Mouse (Mus musculus) cerebellum, postnatal 36 days (tissue): ENCODE data around the gene Fgfr2.
A peak's percentile ranks its signal among the peaks of the same experiment; 100 is the strongest.

Experiments
- DNase-seq, 2 experiments: peaks; one replicate each; pipeline ENCODE4 v3.0.0; 2021 to 2022; ENCODE audit warnings: mixed read lengths in 2 of 2

Fgfr2 gene

GRCm38 (mm10) chr7:130796786-130797185, 2326.4 kb downstream of the Fgfr2 start:
- DNase-seq = no peak

- DNase-seq = no peak
These were observed 2329.5 kb downstream of the Fgfr2 start for GRCm38 (mm10) chr7:130793671-130794070.

- DNase-seq = no peak
These were observed 2333.7 kb downstream of the Fgfr2 start for GRCm38 (mm10) chr7:130789456-130789855.

GRCm38 (mm10) chr7:130788950-130789349, 2334.2 kb downstream of the Fgfr2 start:
- no peak for DNase-seq

- DNase-seq = no peak
These were observed 2335.6 kb downstream of the Fgfr2 start for GRCm38 (mm10) chr7:130787537-130787936.

- no peak for DNase-seq
These were observed 2336.4 kb downstream of the Fgfr2 start for GRCm38 (mm10) chr7:130786708-130787107.

- no peak for DNase-seq
These were observed 2337.1 kb downstream of the Fgfr2 start for GRCm38 (mm10) chr7:130785923-130786575.

GRCm38 (mm10) chr7:130782501-130783050, 2340.6 kb downstream of the Fgfr2 start:
- no peak for DNase-seq

GRCm38 (mm10) chr7:130780866-130781419, 2342.2 kb downstream of the Fgfr2 start:
- DNase-seq = no peak

- DNase-seq = no peak
These were observed 2349.1 kb downstream of the Fgfr2 start, which contains the start of gene Btbd16 for GRCm38 (mm10) chr7:130773914-130774630. Gene Btbd16 (plus strand): TSS chr7:130774069.

- peak; percentile 31 to 36 for DNase-seq
These were observed 2349.8 kb downstream of the Fgfr2 start for GRCm38 (mm10) chr7:130773171-130773830.

- DNase-seq = peak; percentile 87 to 88
These were observed 2352.4 kb downstream of the Fgfr2 start for GRCm38 (mm10) chr7:130770707-130771106.

GRCm38 (mm10) chr7:130768151-130768550, 2355.0 kb downstream of the Fgfr2 start:
- DNase-seq = no peak

- DNase-seq = peak in 1 of 2 experiments; percentile 34
These were observed 2356.6 kb downstream of the Fgfr2 start for GRCm38 (mm10) chr7:130766411-130767170.

GRCm38 (mm10) chr7:130764160-130764559, 2359.0 kb downstream of the Fgfr2 start:
- DNase-seq = no peak

- peak; percentile 69 to 77 for DNase-seq
These were observed 2360.9 kb downstream of the Fgfr2 start for GRCm38 (mm10) chr7:130762071-130762897.

- no peak for DNase-seq
These were observed 2365.8 kb downstream of the Fgfr2 start for GRCm38 (mm10) chr7:130757326-130757865.

- DNase-seq = no peak
These were observed 2366.8 kb downstream of the Fgfr2 start for GRCm38 (mm10) chr7:130756343-130756835.

GRCm38 (mm10) chr7:130754790-130755189, 2368.4 kb downstream of the Fgfr2 start:
- peak; percentile 28 to 30 for DNase-seq

- no peak for DNase-seq
These were observed 2371.5 kb downstream of the Fgfr2 start for GRCm38 (mm10) chr7:130751678-130752077.
